Mouse (Mus musculus): ENCODE measurements around the gene Gm17467. TPM values are rescaled to one million over a fixed set of nuclear protein-coding genes. Genes with fewer than 3 reads are reported as not detected.
"Not testable (repeated sequence)": the region's sequence is repeated elsewhere in the genome, so short reads cannot be mapped to it uniquely, and the experiment has no call there.

Gm17467 gene
- not detected in 2 replicates for polyA plus RNA-seq (2015; fragmentation: Nextera tagmentation; extraction: Ambion mirVana)

- H3K36me3 ChIP-seq; H3K27me3 ChIP-seq; H3K9ac ChIP-seq; H3K9me3 ChIP-seq (replicated peaks); H3K4me2 ChIP-seq (replicated peaks); ATAC-seq (ENCODE audit: insufficient number of reproducible peaks, low FRiP score, low TSS enrichment, low read depth); H3K4me3 ChIP-seq (replicated peaks); H3K27ac ChIP-seq (replicated peaks); H3K4me1 ChIP-seq: not testable (repeated sequence)
- no CpG with 5 or more reads among the region's 3 CpGs for WGBS
These were observed at the start of gene Gm17467 for GRCm38 (mm10) chrX:123704691-123705090. Gm17467 (minus strand) TSS chrX:123704791.

Other genes with a start within 250 kb of the Gm17467 start
- gene Cldn34c2, start 123.1 kb downstream of the Gm17467 start, polyA plus RNA-seq (2015; fragmentation: Nextera tagmentation; extraction: Ambion mirVana) = not detected in 2 replicates
- not detected in 2 replicates for gene Cldn34c3, start 88.9 kb upstream of the Gm17467 start, polyA plus RNA-seq (2015; fragmentation: Nextera tagmentation; extraction: Ambion mirVana)

All from embryonic facial prominence, embryonic 15.5 days (tissue).